Mouse (Mus musculus) cerebellum, adult 2 months (tissue): ENCODE measurements around the gene Agrp. TPM values are rescaled to one million over a fixed set of nuclear protein-coding genes. Genes with fewer than 3 reads are reported as not detected.

Source experiments
- DNase-seq, 2 experiments: peaks; one replicate each; pipeline ENCODE4 v3.0.0; 2021
- H3K27ac ChIP-seq: fragments of 200-500 bp; 2 replicates; pipeline ENCODE4 v1.5.1; 2012; ENCODE audit warnings: low read length, control low read depth, inconsistent platforms; ENCODE audit not compliant: insufficient read depth
- H3K27me3 ChIP-seq: fragments of 200-500 bp; 2 replicates; pipeline ENCODE4 v1.6.1; 2012; ENCODE audit warnings: inconsistent platforms, mild to moderate bottlenecking, low read length, moderate library complexity; ENCODE audit not compliant: control insufficient read depth, insufficient read depth
- H3K4me1 ChIP-seq: fragments of 200-500 bp; 2 replicates; pipeline ENCODE4 v1.6.1; 2011; ENCODE audit warnings: low read length; ENCODE audit not compliant: control insufficient read depth, insufficient read depth
- H3K4me3 ChIP-seq: fragments of 200-500 bp; replicated peaks from 2 replicates; pipeline ENCODE3; 2011; ENCODE audit warnings: mild to moderate bottlenecking, low read depth, low read length, control low read depth; ENCODE audit not compliant: insufficient read depth
- CTCF ChIP-seq: fragments of 200-500 bp; IDR thresholded peaks from 2 replicates; pipeline ENCODE4 v1.5.1; 2011; ENCODE audit warnings: low read depth, mild to moderate bottlenecking, control low read depth, low read length, moderate library complexity, borderline replicate concordance; ENCODE audit not compliant: insufficient read depth
- POLR2A ChIP-seq: fragments of 200-500 bp; IDR thresholded peaks from 2 replicates; pipeline ENCODE4 v1.6.1; 2011; ENCODE audit warnings: low read length, control low read depth, borderline replicate concordance; ENCODE audit not compliant: insufficient read depth
- WGBS: fragments of 180-500 bp; shearing (Covaris S2); methylation state at CpG from one replicate; pipeline ENCODE4 v1.1.7; 2018; 5-methylcytosine and 5-hydroxymethylcytosine counted together
- polyA plus RNA-seq: library from polyadenylated mRNA; depleted of rRNA; stranded (reverse); fragments of >200 nt; gene quantifications from 2 replicates; pipeline ENCODE4 v1.2.3, GENCODE M21; 2012; rRNA removed

The Agrp gene
- polyA plus RNA-seq, result 0.36 and 1.00 TPM in 2 replicates

GRCm38 (mm10) chr8:105636963-105637510, at the start of gene Agrp:
Gene Agrp (minus strand): TSS chr8:105637393.
- Histone ChIP-seq H3K27me3 (no peaks in the 10 kb centered on the region), H3K27ac (peak within 1 kb of the TSS; percentile 98), H3K4me1 (peaks cover 6% of the 10 kb centered on the region), H3K4me3 (peak within 1 kb of the TSS; percentile 93)
- no peak for TF ChIP-seq CTCF
- TF ChIP-seq POLR2A, result no peak
- WGBS, result 1% methylated on average over 63 of the region's 63 CpGs
- peak in 1 of 2 experiments; percentile 62 for DNase-seq

- TF ChIP-seq POLR2A (no peak), CTCF (no peak)
- DNase-seq, result no peak
- H3K4me1 ChIP-seq, result peaks cover 7% of the 10 kb centered on the region; the same call in 1 of the 2 replicates
- H3K4me3 ChIP-seq, result no peak overlapping the region
- no peak overlapping the region for H3K27ac ChIP-seq
- WGBS, result 45% methylated on average over 6 of the region's 6 CpGs
- no peaks in the 10 kb centered on the region for H3K27me3 ChIP-seq
Observed at GRCm38 (mm10) chr8:105686551-105686950, 49.4 kb upstream of the Agrp start.

GRCm38 (mm10) chr8:105685796-105686308, 48.7 kb upstream of the Agrp start, which contains the start of gene Carmil2:
Gene Carmil2 (plus strand): TSS chr8:105686274.
- DNase-seq, result peak in 1 of 2 experiments; percentile 60
- no peak for TF ChIP-seq POLR2A
- peak; percentile 73 for TF ChIP-seq CTCF
- H3K27me3 ChIP-seq, result no peaks in the 10 kb centered on the region
- WGBS, result 5% methylated on average over 26 of the region's 26 CpGs
- peak within 1 kb of the TSS; percentile 8 for H3K4me3 ChIP-seq
- H3K4me1 ChIP-seq, result peaks cover 7% of the 10 kb centered on the region; the same call in 1 of the 2 replicates
- H3K27ac ChIP-seq, result no peak within 1 kb of the TSS

- no peak overlapping the region for H3K4me3 ChIP-seq
- no peaks in the 10 kb centered on the region for H3K27me3 ChIP-seq
- peaks cover 7% of the 10 kb centered on the region; the same call in 1 of the 2 replicates for H3K4me1 ChIP-seq
- WGBS, result 81% methylated on average over 7 of the region's 7 CpGs
- no peak for TF ChIP-seq CTCF
- no peak for TF ChIP-seq POLR2A
- DNase-seq, result no peak
- no peak overlapping the region for H3K27ac ChIP-seq
Observed at GRCm38 (mm10) chr8:105685325-105685724, 48.1 kb upstream of the Agrp start.

GRCm38 (mm10) chr8:105677891-105678290, 40.7 kb upstream of the Agrp start:
- Histone ChIP-seq H3K4me3 (no peak overlapping the region), H3K27me3 (no peaks in the 10 kb centered on the region; the same call in 1 of the 2 replicates), H3K4me1 (no peaks in the 10 kb centered on the region), H3K27ac (no peak overlapping the region)
- TF ChIP-seq POLR2A (no peak), CTCF (peak; percentile 5; the same call in 1 of the 2 replicates)
- DNase-seq, result no peak
- 80% methylated on average over 1 of the region's 1 CpGs for WGBS

- H3K4me3 ChIP-seq, result no peak overlapping the region
- TF ChIP-seq CTCF, result peak; percentile 42; the same call in 1 of the 2 replicates
- TF ChIP-seq POLR2A, result no peak
- WGBS, result 49% methylated on average over 3 of the region's 3 CpGs
- DNase-seq, result peak in 1 of 2 experiments; percentile 40
- H3K27me3 ChIP-seq, result no peaks in the 10 kb centered on the region
- H3K27ac ChIP-seq, result no peak overlapping the region
- H3K4me1 ChIP-seq, result no peaks in the 10 kb centered on the region
Observed at GRCm38 (mm10) chr8:105661167-105661566, 24.0 kb upstream of the Agrp start.

- H3K27me3 ChIP-seq, result no peaks in the 10 kb centered on the region
- no peaks in the 10 kb centered on the region for H3K4me1 ChIP-seq
- TF ChIP-seq POLR2A (no peak), CTCF (no peak)
- DNase-seq, result no peak
- H3K4me3 ChIP-seq, result no peak overlapping the region
- no peak overlapping the region for H3K27ac ChIP-seq
Observed at GRCm38 (mm10) chr8:105657641-105658040, 20.4 kb upstream of the Agrp start.

- no peak for TF ChIP-seq POLR2A
- no peak for TF ChIP-seq CTCF
- WGBS, result 81% methylated on average over 1 of the region's 1 CpGs
- H3K4me3 ChIP-seq, result no peak overlapping the region
Observed at GRCm38 (mm10) chr8:105648929-105649328, 11.7 kb upstream of the Agrp start.

More at GRCm38 (mm10) chr8:105648929-105649328, 11.7 kb upstream of the Agrp start:
- Histone ChIP-seq H3K27ac (no peak overlapping the region), H3K27me3 (no peaks in the 10 kb centered on the region), H3K4me1 (peaks cover 2% of the 10 kb centered on the region; the same call in 1 of the 2 replicates)
- no peak for DNase-seq
